Mouse (Mus musculus) left cerebral cortex, adult 18-20 months (tissue): Measurements from ENCODE around the gene Ankrd44. TPM values are rescaled to one million over a fixed set of nuclear protein-coding genes. Genes with fewer than 3 reads are reported as not detected.

Source experiments
- DNase-seq, 2 experiments: peaks; one replicate each; pipeline ENCODE4 v3.0.0; 2021 to 2022; ENCODE audit warnings: low spot score in 2 of 2, mixed read lengths in 1 of 2
- microRNA-seq, 2 experiments: library from miRNA; unstranded; fragments of <30 nt; microRNA quantifications; one replicate each; pipeline ENCODE4 v1.2.0; 2021
- total RNA-seq, 2 experiments: library from RNA; stranded (reverse); gene quantifications; 2 replicates each; pipeline ENCODE4 v1.2.3; 2021

Gene Ankrd44
- total RNA-seq, 2 experiments from 2014 or later: 21.9 to 23.0 TPM

- DNase-seq: no peak
Measured at GRCm38 (mm10) chr1:54658558-54658957, 267.6 kb downstream of the Ankrd44 start.

GRCm38 (mm10) chr1:54648237-54648636 is 277.9 kb downstream of the Ankrd44 start:
- DNase-seq: no peak

GRCm38 (mm10) chr1:54647335-54647745 is 278.8 kb downstream of the Ankrd44 start:
- no peak for DNase-seq

GRCm38 (mm10) chr1:54640184-54640795 is 285.9 kb downstream of the Ankrd44 start:
- no peak for DNase-seq

- no peak for DNase-seq
Measured at GRCm38 (mm10) chr1:54639506-54640078, 286.6 kb downstream of the Ankrd44 start.

- no peak for DNase-seq
Measured at GRCm38 (mm10) chr1:54639076-54639475, 287.1 kb downstream of the Ankrd44 start.

GRCm38 (mm10) chr1:54637340-54637739 is 288.8 kb downstream of the Ankrd44 start:
- DNase-seq: no peak

- DNase-seq: no peak
Measured at GRCm38 (mm10) chr1:54629106-54629505, 297.1 kb downstream of the Ankrd44 start.

- no peak for DNase-seq
Measured at GRCm38 (mm10) chr1:54614963-54615362, 311.2 kb downstream of the Ankrd44 start.

GRCm38 (mm10) chr1:54612344-54612743 is 313.8 kb downstream of the Ankrd44 start:
- no peak for DNase-seq

GRCm38 (mm10) chr1:54611891-54612290 is 314.3 kb downstream of the Ankrd44 start:
- DNase-seq: no peak

- DNase-seq: no peak
Measured at GRCm38 (mm10) chr1:54606936-54607335, 319.3 kb downstream of the Ankrd44 start.

- no peak for DNase-seq
Measured at GRCm38 (mm10) chr1:54601692-54602091, 324.5 kb downstream of the Ankrd44 start.

- no peak for DNase-seq
Measured at GRCm38 (mm10) chr1:54600275-54600674, 325.9 kb downstream of the Ankrd44 start.

- no peak for DNase-seq
Measured at GRCm38 (mm10) chr1:54597594-54598217, 328.5 kb downstream of the Ankrd44 start.

GRCm38 (mm10) chr1:54596151-54596550 is 330.0 kb downstream of the Ankrd44 start:
- no peak for DNase-seq

Small RNAs within 50 kb of the gene (microRNA-seq; reads per million reads assigned to microRNA genes)
- 0 reads per million in 2 experiments for gene Gm24053

Other genes with a start within 250 kb of the Ankrd44 start
- 100 to 1,000 TPM; 141 to 148 TPM for gene Sf3b1, start 101.1 kb upstream of the Ankrd44 start, total RNA-seq
- 10 to 100 TPM; 32.2 to 34.1 TPM for gene Coq10b, start 126.4 kb upstream of the Ankrd44 start, total RNA-seq
- 10 to 100 TPM; 88.8 to 95.2 TPM for gene Hspe1, start 161.7 kb upstream of the Ankrd44 start, total RNA-seq
- gene Hspd1, start 161.9 kb upstream of the Ankrd44 start, total RNA-seq: 100 to 1,000 TPM; 163 to 173 TPM
- gene Mob4, start 204.8 kb upstream of the Ankrd44 start, total RNA-seq: 10 to 100 TPM; 55.3 to 59.4 TPM